Mouse (Mus musculus): ENCODE data around the gene D6Wsu163e.
A peak's percentile ranks its signal among the peaks of the same experiment; 100 is the strongest.

GRCm38 (mm10) chr6:126939487-126940171 lies at the start of gene D6Wsu163e, which contains the start of gene Rad51ap1:
- TF ChIP-seq CTCF (IDR thresholded peaks at IDR 0.05; ENCODE audit: control insufficient read depth, insufficient read depth, insufficient read length), result no peak
- no peak for TF ChIP-seq CEBPB (IDR thresholded peaks at IDR 0.05; ENCODE audit: low read depth)
- TF ChIP-seq MAX (IDR thresholded peaks at IDR 0.05), result peak; percentile 39
- TF ChIP-seq USF1 (IDR thresholded peaks at IDR 0.05; ENCODE audit: low read depth), result peak; percentile 89
- TF ChIP-seq MYOG (IDR thresholded peaks at IDR 0.05; ENCODE audit: control insufficient read depth, extremely low read depth, insufficient read length), result no peak
- TF ChIP-seq FOSL1 (IDR thresholded peaks at IDR 0.05; ENCODE audit: insufficient read depth, low read length, poor library complexity, severe bottlenecking), result no peak
- TF ChIP-seq MYOD1 (IDR thresholded peaks at IDR 0.05; ENCODE audit: control insufficient read depth, insufficient read length, low read depth), result no peak

Data from C2C12 (cell line).